Mouse (Mus musculus) lung, adult 2 months (tissue): ENCODE results near the gene Trappc6a. TPM values are rescaled to one million over a fixed set of nuclear protein-coding genes. Genes with fewer than 3 reads are reported as not detected.
A peak's percentile ranks its signal among the peaks of the same experiment; 100 is the strongest.

Source experiments
- DNase-seq: peaks from one replicate; pipeline ENCODE4 v3.0.0; 2022
- H3K4me1 ChIP-seq: fragments of 200-500 bp; 2 replicates; pipeline ENCODE4 v1.6.1; 2011; ENCODE audit warnings: low read length; ENCODE audit not compliant: control insufficient read depth, insufficient read depth
- H3K4me3 ChIP-seq: fragments of 200-500 bp; replicated peaks from 2 replicates; pipeline ENCODE3; 2011; ENCODE audit warnings: low read depth, mild to moderate bottlenecking, control low read depth, low read length; ENCODE audit errors: extremely low read depth
- CTCF ChIP-seq: fragments of 200-500 bp; IDR thresholded peaks from 2 replicates; pipeline ENCODE4 v1.5.1; 2011; ENCODE audit warnings: mild to moderate bottlenecking, low read length, control low read depth; ENCODE audit not compliant: insufficient read depth
- POLR2A ChIP-seq: fragments of 200-500 bp; IDR thresholded peaks from 2 replicates; pipeline ENCODE4 v1.6.1; 2011; ENCODE audit warnings: low read depth, mild to moderate bottlenecking, control low read depth, low read length, borderline replicate concordance; ENCODE audit errors: extremely low read depth
- WGBS: fragments of 180-500 bp; shearing (Covaris S2); methylation state at CpG from one replicate; pipeline ENCODE4 v1.1.7; 2018; 5-methylcytosine and 5-hydroxymethylcytosine counted together
- polyA plus RNA-seq: library from polyadenylated mRNA; depleted of rRNA; stranded (reverse); fragments of >200 nt; gene quantifications from 2 replicates; pipeline ENCODE4 v1.2.3, GENCODE M21; 2012; rRNA removed

Gene Trappc6a
- polyA plus RNA-seq: 63.1 and 93.4 TPM in 2 replicates

- peak within 1 kb of the TSS; percentile 93 for H3K4me3 ChIP-seq
- WGBS: under 1% methylated on average over 56 of the region's 56 CpGs
- TF ChIP-seq POLR2A (peak; percentile 74; the same call in 1 of the 2 replicates), CTCF (no peak)
- H3K4me1 ChIP-seq: peaks cover 6% of the 10 kb centered on the region
- DNase-seq: peak; percentile 92
Observed at GRCm38 (mm10) chr7:19508150-19508923, at the start of gene Trappc6a, which contains the start of gene Bloc1s3. TSS of gene Trappc6a (plus strand) at chr7:19508395. TSS of gene Bloc1s3 (minus strand) at chr7:19508367.

- Histone ChIP-seq H3K4me3 (peak within 1 kb of the TSS; percentile 90), H3K4me1 (peaks cover 9% of the 10 kb centered on the region; the same call in 1 of the 2 replicates)
- DNase-seq: peak; percentile 77
- no peak for TF ChIP-seq CTCF
- peak; percentile 60; the same call in 1 of the 2 replicates for TF ChIP-seq POLR2A
- 2% methylated on average over 23 of the region's 42 CpGs for WGBS
Observed at GRCm38 (mm10) chr7:19458591-19459111, 49.5 kb upstream of the Trappc6a start, which contains the start of gene Mark4. TSS of gene Mark4 (minus strand) at chr7:19458821.

- WGBS: 24% methylated on average over 6 of the region's 6 CpGs
- no peak for TF ChIP-seq CTCF
- TF ChIP-seq POLR2A: no peak
- Histone ChIP-seq H3K4me1 (peaks cover 9% of the 10 kb centered on the region; the same call in 1 of the 2 replicates), H3K4me3 (peak overlapping the region; percentile 69)
- no peak for DNase-seq
Observed at GRCm38 (mm10) chr7:19459144-19459870, 48.9 kb upstream of the Trappc6a start.

- DNase-seq: no peak
- WGBS: 88% methylated on average over 1 of the region's 1 CpGs
- H3K4me1 ChIP-seq: peaks cover 9% of the 10 kb centered on the region; the same call in 1 of the 2 replicates
- TF ChIP-seq POLR2A (no peak), CTCF (no peak)
- H3K4me3 ChIP-seq: no peak overlapping the region
Observed at GRCm38 (mm10) chr7:19460500-19460899, 47.7 kb upstream of the Trappc6a start.

GRCm38 (mm10) chr7:19461488-19461887 is 46.7 kb upstream of the Trappc6a start:
- TF ChIP-seq POLR2A: no peak
- TF ChIP-seq CTCF: peak; percentile 85
- peaks cover 7% of the 10 kb centered on the region; the same call in 1 of the 2 replicates for H3K4me1 ChIP-seq
- 5% methylated on average over 6 of the region's 6 CpGs for WGBS
- no peak overlapping the region for H3K4me3 ChIP-seq
- peak; percentile 74 for DNase-seq

GRCm38 (mm10) chr7:19462443-19462842 is 45.8 kb upstream of the Trappc6a start:
- no peak for DNase-seq
- Histone ChIP-seq H3K4me3 (no peak overlapping the region), H3K4me1 (peaks cover 4% of the 10 kb centered on the region; the same call in 1 of the 2 replicates)
- 89% methylated on average over 4 of the region's 4 CpGs for WGBS
- TF ChIP-seq CTCF: no peak
- no peak for TF ChIP-seq POLR2A

GRCm38 (mm10) chr7:19462884-19463381 is 45.3 kb upstream of the Trappc6a start, which contains the start of gene Exoc3l2:
TSS of gene Exoc3l2 (plus strand) at chr7:19463331.
- Histone ChIP-seq H3K4me1 (peaks cover 3% of the 10 kb centered on the region; the same call in 1 of the 2 replicates), H3K4me3 (no peak within 1 kb of the TSS)
- no peak for DNase-seq
- 52% methylated on average over 6 of the region's 6 CpGs for WGBS
- TF ChIP-seq CTCF (no peak), POLR2A (no peak)

- 36% methylated on average over 22 of the region's 22 CpGs for WGBS
- Histone ChIP-seq H3K4me3 (no peak overlapping the region), H3K4me1 (peaks cover 4% of the 10 kb centered on the region)
- TF ChIP-seq POLR2A: no peak
- no peak for DNase-seq
Observed at GRCm38 (mm10) chr7:19464367-19465307, 43.6 kb upstream of the Trappc6a start.
